Mouse (Mus musculus) brain, adult 2 months (tissue): Measurements from ENCODE around the gene Pltp.

Experiments
- DNase-seq: peaks from one replicate; pipeline ENCODE4 v3.0.0; 2011; ENCODE audit warnings: low read depth, low spot score

Gene Pltp

DNA sequence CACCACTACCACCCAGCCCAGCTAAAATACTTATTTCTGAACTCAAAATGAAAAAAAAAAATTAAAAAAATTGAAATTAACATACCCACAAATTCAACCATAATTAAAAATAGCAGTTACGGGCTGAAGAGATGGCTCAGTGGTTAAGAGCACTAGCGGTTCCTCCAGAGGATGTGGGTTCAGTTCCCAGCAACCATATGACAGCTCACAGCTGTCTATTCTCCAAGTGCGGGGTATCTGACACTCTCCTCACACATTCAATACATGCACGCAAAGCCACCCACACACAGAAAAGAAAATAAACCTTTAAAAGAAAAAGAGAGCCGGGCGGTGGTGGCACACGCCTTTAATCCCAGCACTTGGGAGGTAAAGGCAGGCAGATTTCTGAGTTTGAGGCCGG lies 7.5 kb downstream of the Pltp start:
- peak; percentile 71 for DNase-seq

DNA sequence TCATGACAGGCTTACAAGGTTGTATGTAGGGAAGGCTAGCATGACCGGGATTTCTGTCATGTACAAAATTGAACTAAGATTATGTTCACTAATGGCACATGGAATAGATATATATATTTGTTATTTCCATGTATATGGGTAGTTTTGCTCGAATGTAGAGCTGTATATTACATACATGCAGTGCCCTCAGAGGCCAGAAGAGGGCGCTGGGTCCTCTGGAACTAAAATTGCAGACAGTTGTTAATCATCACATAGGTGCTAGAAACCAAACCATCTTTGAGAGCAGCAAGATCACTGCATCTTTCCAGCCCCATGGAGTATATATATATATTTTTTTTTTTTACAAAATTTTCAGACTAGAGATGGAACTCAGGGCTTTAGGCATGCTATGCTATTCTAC lies 11.7 kb downstream of the Pltp start:
- no peak for DNase-seq

DNA sequence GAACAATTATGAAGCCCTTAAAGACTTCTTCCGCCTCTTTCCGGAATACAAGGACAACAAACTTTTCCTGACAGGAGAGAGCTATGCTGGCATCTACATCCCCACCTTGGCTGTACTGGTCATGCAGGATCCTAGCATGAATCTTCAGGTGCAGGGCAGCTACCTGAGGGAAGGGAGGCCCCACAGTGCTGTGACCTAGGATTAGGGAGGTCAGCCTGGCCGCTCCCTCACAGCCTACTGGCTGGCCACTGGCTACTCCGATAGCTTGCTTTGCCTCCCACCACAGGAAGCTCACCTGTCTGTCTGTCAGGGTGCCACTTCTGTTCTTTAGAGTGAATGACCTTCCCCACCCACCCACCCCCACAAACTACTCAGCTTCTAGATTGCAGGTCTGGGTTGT lies 22.3 kb downstream of the Pltp start:
- no peak for DNase-seq

DNA sequence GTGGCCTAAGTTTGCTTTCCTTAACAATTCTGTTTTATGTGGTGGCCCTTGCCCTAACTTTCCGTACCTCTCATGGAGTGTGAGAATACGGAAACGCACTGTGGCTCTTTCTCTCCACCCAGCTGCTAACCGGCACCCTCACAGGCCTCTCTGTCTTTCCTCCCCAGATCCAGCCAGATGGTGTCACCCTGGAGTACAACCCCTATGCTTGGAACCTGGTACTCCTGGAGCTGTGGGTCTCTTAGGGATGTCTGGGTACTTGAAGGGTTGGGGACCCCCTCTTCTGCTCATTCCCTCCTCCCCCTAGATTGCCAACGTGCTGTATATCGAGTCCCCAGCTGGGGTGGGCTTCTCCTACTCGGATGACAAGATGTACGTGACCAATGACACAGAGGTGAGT lies 23.0 kb downstream of the Pltp start:
- DNase-seq = peak; percentile 60

DNA sequence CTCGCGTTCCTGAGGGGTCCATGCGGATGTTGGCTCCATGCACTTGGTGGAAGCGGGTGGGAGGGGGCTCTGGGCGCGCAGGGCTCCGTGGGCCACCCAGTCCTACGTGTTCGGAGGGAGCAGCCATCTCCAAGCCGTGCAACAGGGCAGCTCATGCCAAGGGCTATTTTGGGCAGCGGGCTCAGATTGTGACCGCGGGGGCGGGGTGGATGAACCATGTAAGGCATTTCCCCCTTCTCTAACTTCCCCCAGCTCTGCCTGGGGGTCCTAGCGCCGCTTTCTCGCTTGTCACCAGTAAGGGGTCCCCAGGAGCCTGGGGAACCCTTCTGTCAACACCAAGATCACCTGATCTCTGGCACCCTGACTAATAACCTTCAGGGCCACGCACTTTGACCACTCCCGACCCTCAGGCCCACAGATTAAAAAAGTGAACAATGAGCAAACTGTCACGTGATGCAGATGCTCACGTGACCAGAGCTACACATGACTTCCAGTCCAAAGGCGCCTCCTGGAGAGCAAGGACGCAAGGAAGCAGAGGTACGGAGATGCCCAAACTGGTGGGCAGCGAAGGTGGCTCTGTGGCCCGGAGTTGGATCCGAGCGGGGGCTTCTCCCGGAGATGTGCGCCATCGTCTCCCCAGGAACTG lies 24.1 kb downstream of the Pltp start, which contains the start of gene Neurl2:
Gene Neurl2, minus strand, starts transcription at position 143 of the 646 bp plus-strand sequence.
- peak; percentile 96 for DNase-seq

DNA sequence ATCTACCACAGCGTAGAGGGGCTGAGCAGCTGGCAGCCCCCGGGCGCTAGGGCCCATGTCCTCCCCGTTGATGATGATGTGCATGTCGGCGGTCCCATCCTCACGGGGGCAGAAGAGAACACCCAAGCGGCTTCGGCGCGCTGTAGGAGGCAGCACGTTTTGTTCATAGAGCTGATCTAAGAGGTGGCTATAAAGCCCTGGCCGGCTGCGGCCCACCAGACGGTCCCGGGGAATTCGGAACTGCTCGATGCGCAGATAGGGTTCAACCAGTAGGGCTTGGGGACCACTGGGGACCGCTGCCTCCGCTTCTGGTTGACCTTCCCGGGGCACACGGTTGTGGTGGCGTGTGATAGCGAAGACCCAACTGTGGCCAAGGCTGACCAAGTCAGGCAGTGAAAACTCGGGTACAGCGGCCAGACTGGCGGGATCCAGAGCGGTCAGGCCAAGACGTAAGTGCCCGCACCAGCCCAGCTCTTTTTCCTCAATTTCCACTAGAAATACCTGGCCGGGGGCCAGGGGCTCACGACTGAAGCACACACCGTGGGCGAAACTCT lies 24.7 kb downstream of the Pltp start, which contains the start of gene Ctsa:
Gene Ctsa, plus strand, starts transcription at position 126 of the 554 bp plus-strand sequence.
- DNase-seq = peak; percentile 87

DNA sequence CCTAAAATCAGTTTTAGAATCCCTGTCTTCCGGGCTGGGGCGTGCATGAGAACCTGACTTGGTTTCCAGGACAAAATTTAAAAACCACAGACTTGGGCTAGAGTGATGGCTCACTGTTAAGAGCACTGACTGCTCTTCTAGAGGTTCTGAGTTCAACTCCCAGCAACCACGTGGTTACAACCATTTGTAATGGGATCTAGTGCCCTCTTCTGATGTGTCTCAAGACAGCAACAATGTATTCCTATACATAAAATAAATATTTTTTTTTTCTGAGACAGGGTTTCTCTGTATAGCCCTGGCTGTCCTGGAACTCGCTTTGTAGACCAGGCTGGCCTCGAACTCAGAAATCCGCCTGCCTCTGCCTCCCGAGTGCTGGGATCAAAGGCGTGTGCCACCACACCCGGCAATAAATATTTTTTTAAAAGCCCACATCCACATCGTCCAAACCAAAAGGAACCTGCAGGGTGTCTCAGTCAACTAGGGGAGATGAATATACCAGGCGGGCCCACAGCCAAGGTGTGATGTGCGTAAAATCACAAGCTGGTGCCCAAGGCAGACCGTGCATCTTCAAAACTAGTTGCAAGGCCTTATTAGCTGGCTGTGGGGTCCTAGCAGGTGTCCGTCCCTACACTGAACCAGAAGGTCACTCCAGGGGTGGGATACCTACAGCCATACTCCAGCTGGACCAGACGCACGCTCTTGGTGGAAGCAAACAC lies 25.3 kb downstream of the Pltp start:
- DNase-seq = no peak

DNA sequence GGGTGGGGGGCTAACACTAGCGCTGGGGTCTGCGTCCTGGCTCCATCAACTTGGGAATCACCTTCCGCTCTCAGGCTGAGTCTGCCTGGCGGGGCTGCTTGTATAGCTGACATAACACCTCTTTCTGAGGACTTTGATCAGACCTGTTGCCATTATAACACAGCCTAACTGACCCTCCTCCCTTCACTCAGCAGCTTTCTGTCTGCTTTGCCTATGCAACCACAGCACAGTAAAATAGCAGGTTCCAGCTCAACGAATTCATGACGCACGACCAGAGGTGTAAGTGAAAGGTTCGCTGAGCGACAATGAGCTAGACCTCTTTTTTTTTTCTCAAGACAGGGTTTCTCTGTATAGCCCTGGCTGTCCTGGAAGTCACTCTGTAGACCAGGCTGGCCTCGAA lies 26.5 kb downstream of the Pltp start:
- no peak for DNase-seq

DNA sequence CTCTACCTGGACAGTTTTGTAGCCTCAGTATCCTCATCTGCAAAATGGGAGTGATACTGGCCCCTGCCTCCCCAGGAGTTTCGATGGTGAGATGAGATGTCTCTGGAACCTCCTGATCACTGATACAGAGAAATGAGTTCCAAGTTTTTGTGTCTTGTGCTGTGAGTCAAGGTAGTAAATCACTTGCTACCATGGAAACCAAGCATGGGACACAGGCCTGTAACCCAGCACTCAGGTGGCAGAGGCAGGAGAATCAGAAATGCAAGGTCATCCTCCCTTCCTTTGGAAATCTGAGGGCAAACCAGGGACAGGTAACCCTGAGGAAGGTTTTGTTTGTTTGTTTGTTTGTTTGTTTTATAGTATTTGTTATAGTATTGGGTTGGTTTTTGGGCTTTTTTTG lies 28.4 kb downstream of the Pltp start:
- no peak for DNase-seq

DNA sequence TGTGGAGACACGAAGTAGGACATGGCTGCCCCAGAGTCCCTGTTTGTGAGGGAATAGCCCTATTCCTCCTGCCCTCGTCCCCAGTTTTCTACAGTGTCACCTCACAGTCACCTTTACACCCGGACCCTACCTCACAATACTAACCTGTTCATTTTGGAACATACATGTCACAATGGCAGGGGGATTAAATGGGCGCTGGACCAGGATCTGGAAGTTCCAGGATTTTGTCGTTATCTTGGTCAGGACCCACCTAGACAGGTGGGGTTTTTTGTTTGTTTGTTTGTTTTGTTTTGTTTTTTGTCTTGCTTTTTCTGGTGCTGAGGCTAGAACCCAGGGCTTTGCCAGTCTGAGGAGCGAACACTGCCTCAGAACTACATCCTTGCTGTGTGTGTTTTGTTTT lies 29.1 kb downstream of the Pltp start, which contains the start of gene Spata25:
Gene Spata25, minus strand, starts transcription at position 101 of the 400 bp plus-strand sequence.
- DNase-seq = no peak

DNA sequence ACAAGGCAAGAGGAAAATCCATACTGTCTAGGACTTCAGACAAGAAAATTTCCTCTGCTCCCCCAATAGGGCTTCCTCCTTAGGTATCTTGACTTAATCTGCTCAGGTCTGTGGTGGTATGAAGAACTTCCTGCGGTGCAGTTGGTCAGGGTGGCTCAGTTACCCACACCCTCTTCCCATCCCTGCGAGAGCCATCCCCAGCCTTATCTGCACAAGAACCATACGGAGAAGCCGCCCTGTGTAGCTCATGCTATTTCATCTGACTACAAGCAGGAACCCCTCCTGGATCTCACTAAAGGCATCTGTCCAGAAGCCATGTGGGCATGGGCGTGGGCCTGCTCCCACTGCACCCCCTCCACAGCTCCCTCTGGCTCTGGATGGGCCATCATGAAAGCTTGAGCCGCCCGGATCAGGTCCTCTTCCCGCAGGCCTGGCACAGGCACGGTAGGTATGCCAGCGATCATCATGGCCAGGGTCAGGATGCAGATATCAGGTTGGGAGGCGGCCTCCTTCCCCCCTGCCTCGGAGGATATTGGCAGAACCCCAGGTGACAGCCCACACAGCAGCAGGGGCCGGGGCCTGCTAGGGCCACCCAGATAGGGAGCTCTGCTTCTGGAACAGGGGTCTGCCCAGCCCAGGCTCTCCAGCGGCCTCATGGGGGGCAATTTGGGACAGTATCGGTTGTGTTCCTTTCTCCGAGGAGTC lies 30.2 kb downstream of the Pltp start:
- DNase-seq = no peak

DNA sequence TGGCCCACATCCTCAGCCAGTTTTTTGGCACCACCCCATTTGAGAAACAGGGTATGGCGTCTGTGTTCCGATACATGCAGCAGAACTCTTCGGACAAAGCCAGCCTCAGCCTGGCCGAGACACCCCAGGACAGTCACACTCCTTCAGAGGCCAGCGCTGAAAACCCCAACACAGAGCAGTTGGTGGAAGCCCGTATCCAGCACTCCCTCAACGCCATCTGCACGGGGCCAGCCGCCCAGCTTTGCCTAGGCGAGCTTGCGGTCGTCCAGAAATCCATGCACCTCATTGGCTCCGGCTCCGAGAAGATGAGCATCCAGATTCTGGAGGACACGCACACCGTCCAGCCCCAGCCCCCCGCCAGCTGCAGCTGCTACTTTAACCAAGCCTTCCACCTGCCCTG lies 32.0 kb downstream of the Pltp start:
- no peak for DNase-seq

DNA sequence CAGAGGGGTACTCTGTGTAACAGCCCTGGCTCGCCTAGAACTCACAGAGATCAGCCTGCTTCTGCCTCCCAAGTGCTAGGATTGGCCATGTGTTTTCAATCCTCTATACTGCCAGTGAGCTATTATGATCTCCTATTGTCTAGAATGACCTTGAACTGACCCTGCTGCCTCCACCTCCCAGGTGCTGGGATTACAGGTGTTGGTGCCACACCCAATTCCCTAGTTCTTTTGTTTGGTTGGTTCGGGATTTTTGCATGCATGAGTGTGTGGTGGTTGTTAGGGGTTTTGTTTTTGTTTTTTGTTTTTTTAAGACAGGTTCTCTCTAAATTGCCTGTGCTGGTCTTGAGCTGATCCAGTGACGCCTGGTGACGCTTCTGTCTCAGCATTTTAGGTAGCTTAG lies 33.5 kb downstream of the Pltp start:
- DNase-seq = no peak

DNA sequence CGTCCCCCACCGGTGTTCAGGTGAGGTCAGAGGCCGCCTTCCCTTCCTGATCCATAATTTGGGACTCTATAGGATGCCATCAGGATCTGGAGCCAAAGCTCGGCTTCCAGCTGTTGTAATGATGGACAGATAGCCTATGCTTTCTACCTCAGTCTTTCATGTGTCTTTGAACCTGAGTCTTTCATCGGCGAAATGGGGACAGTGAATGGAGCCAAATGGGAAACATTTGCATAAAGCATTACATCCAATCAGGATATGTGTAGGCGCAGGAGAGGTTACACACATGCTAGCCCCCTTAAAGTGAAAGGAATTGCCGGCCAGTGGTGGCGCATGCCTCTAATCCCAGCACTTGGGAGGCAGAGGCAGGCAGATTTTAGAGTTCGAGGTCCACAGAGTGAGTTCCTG lies 34.3 kb downstream of the Pltp start:
- peak; percentile 83 for DNase-seq

DNA sequence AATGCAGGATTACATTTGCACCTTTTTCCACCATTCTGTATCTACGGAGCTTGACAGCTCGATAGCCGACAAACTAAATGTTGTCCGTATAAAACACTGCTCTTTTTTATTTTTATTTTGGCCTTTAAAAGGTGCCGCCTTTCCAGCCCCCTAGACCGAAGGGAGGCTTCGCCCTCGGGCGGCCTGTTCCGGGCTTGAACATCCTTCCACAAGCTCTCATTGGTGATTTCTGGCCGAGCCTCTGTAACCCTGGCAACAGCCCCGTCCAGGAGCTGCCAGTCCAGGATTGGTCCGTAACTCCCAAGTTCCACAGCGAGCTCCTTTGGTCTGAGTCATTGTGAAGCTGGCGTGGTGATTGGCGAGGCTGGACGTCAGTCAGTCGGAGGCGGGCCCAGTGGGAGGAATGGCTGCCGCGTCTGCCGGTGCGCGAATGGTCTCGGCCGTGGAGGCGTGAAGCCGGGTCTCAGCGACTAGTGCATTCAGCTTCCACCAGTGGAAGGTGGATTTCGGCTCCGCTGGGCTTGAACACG lies 34.8 kb downstream of the Pltp start, which contains the start of gene Zswim1:
Gene Zswim1, plus strand, starts transcription at position 51 of the 530 bp plus-strand sequence.
- peak; percentile 100 for DNase-seq

DNA sequence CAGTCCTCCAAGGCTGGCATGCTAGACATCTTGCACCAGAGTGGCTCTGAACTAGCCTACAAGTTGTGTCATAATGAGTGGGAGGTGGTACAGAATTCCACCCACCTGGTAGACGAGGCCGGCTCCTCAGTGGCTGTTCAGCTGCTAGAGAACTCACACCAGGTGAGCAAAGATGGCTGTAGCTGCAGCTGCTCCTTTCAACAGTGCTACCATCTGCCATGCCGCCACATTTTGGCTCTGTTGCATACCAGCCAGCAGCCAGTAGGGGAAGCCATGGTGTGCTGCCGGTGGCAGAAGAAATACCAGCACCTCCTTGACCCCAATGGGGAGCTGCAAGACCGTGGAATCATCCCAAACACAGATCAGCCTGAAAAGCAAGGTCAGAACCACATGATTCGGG lies 36.5 kb downstream of the Pltp start:
- DNase-seq = peak; percentile 71

DNA sequence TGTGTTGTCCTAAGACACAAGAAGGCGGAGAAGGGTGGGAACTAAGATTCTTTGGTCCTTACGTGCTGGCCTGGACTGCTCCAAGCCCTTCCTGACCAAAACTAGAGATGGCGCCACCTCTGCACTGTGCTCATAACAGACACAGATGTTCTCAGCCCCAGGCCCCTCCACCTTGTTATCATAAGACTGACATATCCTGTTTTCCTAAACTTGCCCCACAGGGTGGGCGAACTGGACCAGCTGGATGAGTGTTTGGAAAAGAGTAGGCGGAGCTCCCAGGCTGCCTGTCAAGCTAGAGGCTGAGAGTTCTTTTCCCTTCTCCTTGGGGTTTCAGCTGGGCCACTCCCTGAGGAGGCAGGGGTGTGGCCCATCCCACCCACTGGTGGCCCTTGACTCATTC lies 39.8 kb downstream of the Pltp start:
- DNase-seq = no peak

DNA sequence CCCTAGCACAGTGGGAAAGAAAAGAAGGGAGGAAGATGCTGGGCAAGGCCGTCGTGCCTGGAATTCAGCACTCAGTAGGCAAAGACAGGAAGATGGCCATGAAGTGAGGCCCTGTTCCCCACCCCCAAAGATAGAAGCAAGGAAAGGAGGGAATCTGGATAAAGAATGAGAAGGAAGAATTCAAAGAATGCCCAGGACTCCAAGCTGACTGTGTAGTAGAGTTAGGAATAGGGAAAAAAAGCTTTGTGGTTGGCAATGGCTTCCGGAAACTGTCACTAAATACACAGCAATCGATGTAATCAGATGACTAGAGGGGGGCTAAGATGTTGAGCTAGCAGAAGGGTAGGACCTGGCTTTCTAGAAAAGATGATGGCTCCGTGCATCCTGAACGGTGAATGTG lies 40.3 kb downstream of the Pltp start:
- no peak for DNase-seq

DNA sequence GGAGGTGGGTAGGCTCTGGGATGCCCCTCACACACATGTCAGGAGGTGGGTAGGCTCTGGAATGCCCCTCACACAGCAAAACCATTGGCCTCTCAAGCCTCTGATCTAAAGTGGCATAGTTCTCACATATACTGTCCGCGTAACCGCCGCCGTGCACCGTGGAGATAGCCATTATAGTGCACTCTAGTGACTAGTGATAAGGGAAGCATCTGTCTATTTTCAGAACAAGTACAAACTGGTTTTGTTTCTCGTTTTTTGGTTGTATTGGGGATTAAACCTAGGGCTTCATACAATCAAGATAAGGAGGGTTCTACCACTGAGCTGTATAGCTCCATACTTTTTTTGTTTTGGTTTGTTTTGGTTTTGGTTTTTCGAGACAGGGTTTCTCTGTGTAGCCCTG lies 41.7 kb downstream of the Pltp start:
- no peak for DNase-seq

DNA sequence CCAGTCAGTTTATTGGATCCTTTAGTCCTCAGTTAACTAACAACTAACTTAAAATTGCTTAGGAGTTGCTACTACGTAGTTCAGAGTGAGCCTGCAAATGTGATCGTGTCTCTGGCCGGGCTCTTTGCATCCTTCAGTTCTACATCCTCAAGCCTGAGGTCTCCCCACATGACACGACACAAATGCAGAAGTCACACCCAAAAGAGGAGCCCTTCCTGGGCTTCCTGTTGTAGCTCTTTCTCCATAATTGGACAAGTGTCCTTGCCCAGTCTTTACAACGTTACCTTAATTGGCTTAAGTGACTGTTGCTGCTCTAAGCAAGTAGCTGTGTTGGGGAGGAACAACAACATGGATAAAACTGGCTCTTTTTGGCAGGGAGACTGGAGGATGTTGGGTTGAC lies 42.2 kb downstream of the Pltp start:
- no peak for DNase-seq

DNA sequence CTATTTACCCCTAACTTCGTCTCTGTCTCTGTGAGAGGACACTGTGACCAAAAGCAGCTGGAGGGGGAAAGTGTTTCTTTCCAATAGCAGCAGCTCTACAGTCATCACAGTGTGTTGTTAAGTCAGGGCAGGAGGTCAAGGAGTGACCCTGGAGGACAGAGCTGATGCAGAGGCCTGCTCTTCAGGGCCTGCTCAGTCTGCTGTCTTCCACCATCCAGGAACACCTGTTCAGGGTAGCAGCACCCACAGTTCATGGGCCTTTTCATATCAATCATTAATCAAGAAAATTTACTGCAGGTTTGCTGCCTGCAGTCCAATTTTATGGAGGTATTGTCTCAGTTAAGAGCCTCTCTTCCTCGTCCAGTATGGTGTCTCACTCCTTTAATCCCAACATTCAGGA lies 44.0 kb downstream of the Pltp start:
- DNase-seq = no peak

DNA sequence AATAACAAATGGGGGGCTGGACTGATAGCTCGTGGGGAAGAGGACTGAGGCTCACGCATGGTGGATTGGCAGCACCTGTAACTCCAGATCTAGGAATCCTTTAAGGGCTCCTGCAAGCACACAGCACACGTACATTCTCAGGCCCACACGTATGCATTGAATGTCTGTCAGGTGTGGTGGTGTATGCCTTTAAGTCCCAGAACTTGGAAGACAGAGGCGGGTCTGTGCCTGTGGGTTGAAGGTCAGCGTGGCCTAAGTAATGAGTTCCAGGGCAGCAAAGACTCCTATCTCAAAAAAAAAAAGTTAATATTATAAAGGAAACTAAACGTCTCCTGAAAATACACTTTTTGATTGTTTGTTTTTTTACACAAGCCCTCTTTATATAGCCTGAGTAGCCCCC lies 50.9 kb downstream of the Pltp start:
- no peak for DNase-seq
